Mouse (Mus musculus): ENCODE measurements around the gene D030056L22Rik. TPM values are rescaled to one million over a fixed set of nuclear protein-coding genes. Genes with fewer than 3 reads are reported as not detected.
"Not testable (repeated sequence)": the region's sequence is repeated elsewhere in the genome, so short reads cannot be mapped to it uniquely, and the experiment has no call there.

The D030056L22Rik gene
- polyA plus RNA-seq, 1 experiment from 2014 or later: 53.6 TPM

DNA sequence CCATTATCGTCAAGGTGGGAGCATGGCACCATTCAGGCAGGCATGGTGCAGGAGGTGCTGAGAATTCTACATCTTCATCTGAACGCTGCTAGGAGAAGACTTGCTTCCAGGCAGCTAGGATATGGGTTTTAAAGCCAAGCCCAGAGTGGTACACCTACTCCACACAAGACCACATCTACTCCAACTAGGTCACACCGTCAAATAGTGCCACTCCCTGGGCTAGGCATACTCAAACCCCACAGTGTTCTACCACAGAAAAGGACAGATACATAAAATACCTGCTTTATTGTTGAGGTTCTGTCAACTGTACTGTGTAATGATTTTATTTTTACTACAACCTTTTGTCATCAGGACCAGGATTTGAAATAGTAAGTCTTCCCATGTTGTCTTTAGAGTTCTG is 17.9 kb upstream of the D030056L22Rik start:
- WGBS: 96% methylated on average over 3 of the region's 3 CpGs
- ATAC-seq (ENCODE audit: low FRiP score): no peak
- H3K27me3 ChIP-seq (replicated peaks): no peaks in the 10 kb centered on the region
- H3K4me1 ChIP-seq: no peaks in the 10 kb centered on the region
- no peaks in the 10 kb centered on the region for H3K9me3 ChIP-seq (replicated peaks)
- peaks cover 11% of the 10 kb centered on the region; the same call in 1 of the 2 replicates for H3K36me3 ChIP-seq
- no peak overlapping the region for H3K4me2 ChIP-seq
- H3K4me3 ChIP-seq (replicated peaks): no peak overlapping the region
- H3K27ac ChIP-seq (replicated peaks): no peak overlapping the region
- no peak overlapping the region for H3K9ac ChIP-seq (replicated peaks)

- H3K27ac ChIP-seq (replicated peaks): no peak overlapping the region
- no peak overlapping the region for H3K9ac ChIP-seq (replicated peaks)
- ATAC-seq (ENCODE audit: low FRiP score): no peak
- no peaks in the 10 kb centered on the region for H3K27me3 ChIP-seq (replicated peaks)
- H3K36me3 ChIP-seq: peaks cover 11% of the 10 kb centered on the region; the same call in 1 of the 2 replicates
- H3K9me3 ChIP-seq (replicated peaks): no peaks in the 10 kb centered on the region
- H3K4me2 ChIP-seq: no peak overlapping the region
- 86% methylated on average over 1 of the region's 1 CpGs for WGBS
- no peaks in the 10 kb centered on the region for H3K4me1 ChIP-seq
- H3K4me3 ChIP-seq (replicated peaks): no peak overlapping the region
Measured at GRCm38 (mm10) chr19:18695552-18695951, 17.4 kb upstream of the D030056L22Rik start.

DNA sequence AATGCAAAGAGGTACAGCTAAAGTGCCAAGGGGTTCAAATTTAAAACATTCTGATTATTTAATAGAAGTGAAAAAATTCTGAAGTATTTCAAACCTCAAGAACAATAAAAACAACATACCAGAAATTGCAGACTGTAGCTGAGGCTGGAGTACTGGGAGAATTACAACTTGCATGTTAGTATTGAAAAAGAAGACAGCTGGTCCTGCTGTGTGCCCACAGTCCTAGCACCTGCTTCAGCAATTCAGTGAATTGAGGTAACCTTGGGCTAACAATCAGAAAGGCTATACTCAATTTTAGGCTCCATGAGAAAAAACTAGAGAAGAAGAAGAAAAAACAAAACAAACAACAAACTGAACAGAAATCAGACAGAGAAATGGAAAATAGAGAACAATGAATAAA is 4.9 kb upstream of the D030056L22Rik start:
- Histone ChIP-seq H3K36me3 (no peaks in the 10 kb centered on the region), H3K4me2 (no peak overlapping the region), H3K9ac (replicated peaks) (no peak overlapping the region), H3K4me3 (replicated peaks) (no peak overlapping the region), H3K9me3 (replicated peaks) (no peaks in the 10 kb centered on the region), H3K27ac (replicated peaks) (no peak overlapping the region), H3K4me1 (peaks cover 5% of the 10 kb centered on the region), H3K27me3 (replicated peaks) (no peaks in the 10 kb centered on the region)
- no peak for ATAC-seq (ENCODE audit: low FRiP score)

DNA sequence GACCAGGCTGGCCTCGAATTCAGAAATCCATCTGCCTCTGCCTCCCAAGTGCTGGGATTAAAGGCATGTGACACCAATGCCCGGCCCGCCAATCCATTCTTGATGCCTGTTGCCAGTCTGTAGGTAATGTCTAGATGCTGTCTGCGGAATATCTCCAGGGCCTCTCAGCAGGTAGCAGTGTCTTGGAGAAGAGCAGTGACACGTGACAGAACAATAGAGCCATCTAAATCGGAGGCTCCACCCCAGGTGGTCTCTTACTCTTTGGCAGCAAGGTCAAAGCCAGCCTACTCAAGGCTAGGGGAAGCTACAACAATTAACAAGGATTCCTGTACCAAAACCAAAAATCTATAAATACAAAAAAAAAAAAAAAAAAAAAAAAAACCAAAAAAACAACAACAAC is 2.1 kb upstream of the D030056L22Rik start:
- Histone ChIP-seq H3K9ac (replicated peaks) (no peak overlapping the region), H3K4me3 (replicated peaks) (no peak overlapping the region), H3K27ac (replicated peaks) (no peak overlapping the region), H3K4me1 (peaks cover 28% of the 10 kb centered on the region), H3K27me3 (replicated peaks) (no peaks in the 10 kb centered on the region), H3K9me3 (replicated peaks) (no peaks in the 10 kb centered on the region), H3K36me3 (no peaks in the 10 kb centered on the region), H3K4me2 (no peak overlapping the region)
- WGBS: 68% methylated on average over 6 of the region's 6 CpGs
- no peak for ATAC-seq (ENCODE audit: low FRiP score)

DNA sequence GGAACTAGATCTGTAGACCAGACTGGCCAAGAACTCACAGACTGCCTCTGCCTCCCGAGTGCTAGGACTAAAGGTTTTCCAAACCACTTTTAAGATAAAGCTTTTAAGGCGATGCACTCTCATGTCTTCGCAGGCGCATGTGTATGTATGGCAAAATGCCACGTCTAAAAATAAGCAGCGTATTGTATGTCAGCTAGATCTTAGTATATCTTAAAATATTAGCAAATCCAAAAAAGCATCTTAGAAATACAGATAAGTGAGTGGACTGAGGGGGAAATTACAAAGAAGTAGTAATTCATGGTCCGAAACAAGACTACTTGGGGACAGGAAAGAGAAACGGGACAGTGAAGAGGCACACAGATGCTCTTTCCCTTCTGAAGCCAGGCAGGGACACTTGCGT is 1.4 kb upstream of the D030056L22Rik start:
- Histone ChIP-seq H3K4me2 (no peak overlapping the region), H3K9ac (replicated peaks) (no peak overlapping the region), H3K27ac (replicated peaks) (no peak overlapping the region), H3K4me1 (peaks cover 28% of the 10 kb centered on the region), H3K4me3 (replicated peaks) (no peak overlapping the region), H3K27me3 (replicated peaks) (no peaks in the 10 kb centered on the region), H3K9me3 (replicated peaks) (no peaks in the 10 kb centered on the region), H3K36me3 (no peaks in the 10 kb centered on the region)
- 94% methylated on average over 9 of the region's 9 CpGs for WGBS
- ATAC-seq (ENCODE audit: low FRiP score): no peak

- 60% methylated on average over 16 of the region's 16 CpGs for WGBS
- ATAC-seq (ENCODE audit: low FRiP score): no peak; the same call in 1 of the 2 replicates
Measured at GRCm38 (mm10) chr19:18712153-18712865, 684 bp upstream of the D030056L22Rik start.

DNA sequence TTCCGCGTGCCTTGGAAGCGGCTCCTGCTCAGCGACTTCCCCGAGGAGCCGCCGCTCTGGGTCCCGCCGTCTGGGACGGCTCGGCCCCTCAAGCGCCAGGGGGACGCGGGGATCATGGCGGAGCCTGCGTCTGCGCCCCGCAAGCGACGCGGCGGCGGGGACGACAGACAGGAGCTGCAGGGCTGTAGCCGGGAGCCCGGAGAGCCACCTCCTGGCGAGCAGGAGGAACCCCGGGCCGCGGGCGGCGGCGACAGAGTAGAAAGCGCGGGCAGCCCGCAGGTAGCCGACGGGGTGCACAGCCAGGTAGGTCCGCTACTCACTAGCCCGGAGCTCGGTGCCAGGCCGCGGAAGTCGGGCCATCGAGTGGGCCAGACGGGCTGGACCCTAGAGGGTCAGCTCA is 364 bp downstream of the D030056L22Rik start:
- not testable (repeated sequence) for H3K27me3 ChIP-seq (replicated peaks); H3K36me3 ChIP-seq; H3K9me3 ChIP-seq (replicated peaks)
- peak; percentile 70 for ATAC-seq (ENCODE audit: low FRiP score)
- Histone ChIP-seq H3K4me2 (peak overlapping the region; percentile 81), H3K4me3 (replicated peaks) (peak overlapping the region; percentile 64), H3K27ac (replicated peaks) (peak overlapping the region; percentile 96), H3K9ac (replicated peaks) (peak overlapping the region; percentile 71), H3K4me1 (peaks cover 28% of the 10 kb centered on the region)
- under 1% methylated on average over 39 of the region's 46 CpGs for WGBS

More at GRCm38 (mm10) chr19:18712153-18712865, 684 bp upstream of the D030056L22Rik start:
- Histone ChIP-seq H3K4me1 (peaks cover 28% of the 10 kb centered on the region), H3K36me3 (no peaks in the 10 kb centered on the region), H3K27ac (replicated peaks) (peak overlapping the region; percentile 96), H3K9me3 (replicated peaks) (no peaks in the 10 kb centered on the region), H3K4me3 (replicated peaks) (peak overlapping the region; percentile 64), H3K4me2 (peak overlapping the region; percentile 55), H3K27me3 (replicated peaks) (no peaks in the 10 kb centered on the region), H3K9ac (replicated peaks) (peak overlapping the region; percentile 77)

GRCm38 (mm10) chr19:18716374-18716773 is 3.4 kb downstream of the D030056L22Rik start:
- 43% methylated on average over 1 of the region's 1 CpGs for WGBS
- Histone ChIP-seq H3K9me3 (replicated peaks) (no peaks in the 10 kb centered on the region), H3K27me3 (replicated peaks) (no peaks in the 10 kb centered on the region), H3K4me3 (replicated peaks) (no peak overlapping the region), H3K36me3 (peaks cover 4% of the 10 kb centered on the region; the same call in 1 of the 2 replicates), H3K27ac (replicated peaks) (no peak overlapping the region), H3K9ac (replicated peaks) (no peak overlapping the region), H3K4me1 (peaks cover 28% of the 10 kb centered on the region), H3K4me2 (no peak overlapping the region)
- no peak for ATAC-seq (ENCODE audit: low FRiP score)

DNA sequence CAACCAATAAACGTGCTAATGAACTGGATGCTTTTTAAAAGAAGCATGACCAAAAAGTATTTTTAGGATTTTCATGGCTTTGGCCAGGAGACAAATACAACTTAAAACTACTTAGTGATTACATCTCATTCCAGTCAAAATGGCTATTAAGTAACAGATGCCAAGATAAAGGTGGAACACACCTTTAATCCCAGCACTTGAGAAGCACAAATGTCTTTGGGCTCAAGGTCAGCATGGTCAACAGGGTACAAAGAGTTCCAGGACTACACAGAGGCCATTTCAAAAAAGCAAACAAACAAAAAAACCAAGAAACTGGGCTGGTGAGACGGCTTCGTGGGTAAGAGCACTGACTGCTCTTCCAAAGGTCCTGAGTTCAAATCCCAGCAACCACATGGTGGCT is 7.3 kb downstream of the D030056L22Rik start:
- no peak overlapping the region for H3K4me2 ChIP-seq
- H3K27me3 ChIP-seq (replicated peaks): no peaks in the 10 kb centered on the region
- H3K9me3 ChIP-seq (replicated peaks): no peaks in the 10 kb centered on the region
- H3K36me3 ChIP-seq: peaks cover 4% of the 10 kb centered on the region; the same call in 1 of the 2 replicates
- H3K9ac ChIP-seq (replicated peaks): no peak overlapping the region
- no peak overlapping the region for H3K4me3 ChIP-seq (replicated peaks)
- peaks cover 6% of the 10 kb centered on the region; the same call in 1 of the 2 replicates for H3K4me1 ChIP-seq
- 93% methylated on average over 3 of the region's 3 CpGs for WGBS
- ATAC-seq (ENCODE audit: low FRiP score): no peak
- no peak overlapping the region for H3K27ac ChIP-seq (replicated peaks)

DNA sequence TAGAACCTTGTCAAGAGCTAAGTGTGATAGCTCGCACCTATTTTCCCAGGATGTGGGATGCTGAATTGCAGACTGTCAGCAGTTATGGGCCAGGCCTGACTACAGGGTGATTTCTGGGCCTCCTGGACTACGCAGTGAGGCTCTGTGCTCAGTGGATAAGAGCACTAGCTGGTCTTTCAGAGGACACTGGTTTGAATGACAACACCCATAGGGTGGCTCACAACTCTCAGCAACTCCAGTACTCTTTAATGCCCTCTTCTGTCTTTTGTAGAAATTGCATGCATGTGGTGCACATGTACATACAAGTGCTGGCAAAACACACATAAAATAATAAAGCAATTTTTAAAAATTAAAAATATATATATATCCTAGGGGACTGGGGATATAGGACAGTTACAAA is 12.2 kb downstream of the D030056L22Rik start:
- H3K9me3 ChIP-seq (replicated peaks): no peaks in the 10 kb centered on the region
- no peak for ATAC-seq (ENCODE audit: low FRiP score)
- no peak overlapping the region for H3K4me3 ChIP-seq (replicated peaks)
- no peak overlapping the region for H3K9ac ChIP-seq (replicated peaks)
- H3K4me1 ChIP-seq: no peaks in the 10 kb centered on the region
- no peak overlapping the region for H3K27ac ChIP-seq (replicated peaks)
- WGBS: 91% methylated on average over 2 of the region's 2 CpGs
- no peaks in the 10 kb centered on the region for H3K36me3 ChIP-seq
- no peaks in the 10 kb centered on the region for H3K27me3 ChIP-seq (replicated peaks)
- no peak overlapping the region for H3K4me2 ChIP-seq

DNA sequence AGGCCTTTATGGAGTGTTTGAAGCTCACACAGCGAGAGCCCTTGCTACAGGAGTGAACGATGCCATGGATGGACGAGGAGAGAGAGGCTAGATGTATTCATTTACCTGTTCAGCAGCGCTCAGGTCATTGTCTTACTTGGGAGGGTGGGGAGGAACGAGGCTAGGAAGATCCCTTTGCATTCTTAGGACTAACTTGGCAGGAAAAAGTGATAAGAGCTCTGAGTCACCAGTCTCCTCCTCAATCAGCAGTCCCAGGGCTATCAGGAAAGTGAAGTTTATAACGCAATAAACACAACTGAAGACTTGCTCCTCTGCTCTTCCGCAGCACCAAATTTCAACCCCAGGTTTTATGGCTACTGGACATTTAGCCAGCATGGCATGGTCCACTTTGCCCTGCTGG is 17.3 kb downstream of the D030056L22Rik start:
- H3K9me3 ChIP-seq (replicated peaks): no peaks in the 10 kb centered on the region
- no peak overlapping the region for H3K4me2 ChIP-seq
- H3K4me3 ChIP-seq (replicated peaks): no peak overlapping the region
- no peak for ATAC-seq (ENCODE audit: low FRiP score)
- no peaks in the 10 kb centered on the region for H3K36me3 ChIP-seq
- no peak overlapping the region for H3K9ac ChIP-seq (replicated peaks)
- H3K27me3 ChIP-seq (replicated peaks): no peaks in the 10 kb centered on the region
- no peaks in the 10 kb centered on the region for H3K4me1 ChIP-seq
- H3K27ac ChIP-seq (replicated peaks): no peak overlapping the region
- WGBS: 68% methylated on average over 7 of the region's 7 CpGs

DNA sequence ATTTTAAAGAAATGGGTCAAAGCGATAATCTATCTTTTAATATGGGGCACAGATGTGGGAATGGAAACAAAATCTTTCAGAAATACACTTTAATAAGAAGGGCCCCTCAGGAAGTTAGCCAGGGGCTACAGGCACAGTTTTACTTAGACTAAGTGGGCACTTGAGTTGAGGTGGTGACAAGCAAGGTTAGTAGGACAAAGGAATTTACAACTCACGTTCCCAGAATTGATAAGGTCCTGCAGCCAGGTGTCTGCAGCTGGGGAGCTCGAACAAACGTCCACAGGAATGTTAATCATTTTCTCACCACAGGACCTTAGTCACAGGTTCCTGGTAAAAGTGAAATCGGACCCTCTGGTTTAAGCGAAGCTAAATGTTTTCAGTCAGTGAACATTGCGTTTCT is 18.1 kb downstream of the D030056L22Rik start:
- no peaks in the 10 kb centered on the region for H3K36me3 ChIP-seq
- no peaks in the 10 kb centered on the region for H3K27me3 ChIP-seq (replicated peaks)
- no peak overlapping the region for H3K27ac ChIP-seq (replicated peaks)
- H3K4me2 ChIP-seq: no peak overlapping the region
- no peaks in the 10 kb centered on the region for H3K9me3 ChIP-seq (replicated peaks)
- H3K4me1 ChIP-seq: no peaks in the 10 kb centered on the region
- no peak overlapping the region for H3K9ac ChIP-seq (replicated peaks)
- ATAC-seq (ENCODE audit: low FRiP score): no peak
- WGBS: 56% methylated on average over 7 of the region's 7 CpGs
- H3K4me3 ChIP-seq (replicated peaks): no peak overlapping the region

Measured in neural tube, embryonic 15.5 days (tissue).